Mouse (Mus musculus) C2C12 (cell line): ENCODE data around the gene Copg1. TPM values are rescaled to one million over a fixed set of nuclear protein-coding genes. Genes with fewer than 3 reads are reported as not detected.
A peak's percentile ranks its signal among the peaks of the same experiment; 100 is the strongest.

Experiments used
- H3K27me3 ChIP-seq: one replicate; pipeline ENCODE4 v1.6.1; 2011; ENCODE audit not compliant: control insufficient read depth, insufficient read depth, insufficient read length
- H3K36me3 ChIP-seq: one replicate; pipeline ENCODE4 v1.6.1; 2011; ENCODE audit not compliant: control insufficient read depth, insufficient read depth
- H3K4me3 ChIP-seq: one replicate; pipeline ENCODE4 v1.5.1; 2011; ENCODE audit warnings: mild to moderate bottlenecking, control low read depth; ENCODE audit not compliant: poor library complexity, insufficient read depth, severe bottlenecking
- H3K79me2 ChIP-seq: one replicate; pipeline ENCODE4 v1.6.1; 2011; ENCODE audit not compliant: control insufficient read depth, insufficient read depth
- H3K79me3 ChIP-seq: one replicate; pipeline ENCODE4 v1.6.1; 2011; ENCODE audit warnings: low read depth, control low read depth
- H3ac ChIP-seq: one replicate; pipeline ENCODE3; 2011; ENCODE audit warnings: low read depth; ENCODE audit not compliant: control insufficient read depth, insufficient read length
- CEBPB ChIP-seq: IDR thresholded peaks from one replicate; pipeline ENCODE4 v1.6.1; 2011; ENCODE audit warnings: low read depth, mild to moderate bottlenecking, control low read depth, moderate library complexity
- CTCF ChIP-seq: IDR thresholded peaks from one replicate; pipeline ENCODE4 v1.5.1; 2011; ENCODE audit not compliant: control insufficient read depth, insufficient read depth, insufficient read length
- FOSL1 ChIP-seq: IDR thresholded peaks from one replicate; pipeline ENCODE4 v1.8.0; 2011; ENCODE audit warnings: mild to moderate bottlenecking, low read length; ENCODE audit not compliant: poor library complexity, insufficient read depth, severe bottlenecking
- MAX ChIP-seq: IDR thresholded peaks from one replicate; pipeline ENCODE4 v1.6.1; 2011; ENCODE audit warnings: mild to moderate bottlenecking, control low read depth
- MYOD1 ChIP-seq: IDR thresholded peaks from one replicate; pipeline ENCODE4 v1.6.1; 2011; ENCODE audit warnings: low read depth; ENCODE audit not compliant: control insufficient read depth, insufficient read length
- MYOG ChIP-seq: IDR thresholded peaks from one replicate; pipeline ENCODE4 v1.6.1; 2011; ENCODE audit not compliant: control insufficient read depth, insufficient read length; ENCODE audit errors: extremely low read depth
- USF1 ChIP-seq: IDR thresholded peaks from one replicate; pipeline ENCODE4 v1.6.1; 2011; ENCODE audit warnings: low read depth, mild to moderate bottlenecking, control low read depth, moderate library complexity
- polyA plus RNA-seq: library from polyadenylated mRNA; unstranded; fragments of >200 nt; fragmentation: generic; extraction: Trizol; gene quantifications from one replicate; pipeline ENCODE4 v1.2.1, GENCODE M21; 2012; ENCODE audit warnings: missing spikeins

Copg1 gene
- polyA plus RNA-seq, 1 experiment: 115 TPM

DNA sequence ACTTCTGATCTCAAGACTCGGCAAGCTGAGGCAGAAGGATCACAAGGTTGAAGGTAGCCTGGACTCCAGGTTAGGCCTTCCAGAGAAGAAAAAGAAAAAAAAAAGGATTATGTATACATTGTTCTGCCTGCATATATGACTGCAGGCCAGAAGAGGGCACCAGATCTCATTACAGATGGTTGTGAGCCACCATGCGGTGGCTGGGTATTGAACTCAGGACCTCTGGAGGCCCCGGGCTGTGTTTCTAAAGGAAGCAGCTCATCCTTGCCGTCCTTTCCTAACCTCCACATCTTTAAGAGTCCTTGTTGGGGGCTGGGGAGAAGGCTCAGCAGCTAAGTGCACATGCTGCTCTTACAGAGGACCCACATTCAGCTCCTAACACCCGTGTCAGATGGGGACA lies 19.0 kb downstream of the Copg1 start:
- peaks cover 91% of the 10 kb centered on the region for H3K36me3 ChIP-seq

DNA sequence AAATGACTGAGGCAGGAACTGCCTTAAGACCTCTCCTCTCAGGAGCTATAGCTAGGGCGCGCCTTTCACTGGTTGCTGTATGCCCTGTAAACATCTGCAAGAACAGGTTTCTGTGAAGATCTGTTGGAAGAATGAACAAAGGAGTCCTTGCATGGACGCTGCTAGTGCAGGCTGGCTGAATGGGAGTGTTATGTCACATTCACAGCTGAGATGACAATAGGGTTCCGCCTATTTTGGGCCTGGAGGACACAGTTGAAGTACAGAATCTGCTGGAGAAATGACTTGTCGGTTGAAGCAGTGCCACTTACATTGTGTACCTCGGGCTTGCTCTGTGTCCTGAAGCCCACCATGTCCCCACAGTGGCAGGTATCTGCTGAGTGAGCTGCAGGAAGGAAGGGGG lies 21.6 kb downstream of the Copg1 start:
- Histone ChIP-seq H3K79me2 (no peaks in the 10 kb centered on the region), H3K36me3 (peaks cover 87% of the 10 kb centered on the region)

More for the DNA sequence above, 19.0 kb downstream of the Copg1 start:
- no peaks in the 10 kb centered on the region for H3K27me3 ChIP-seq
- no peak for TF ChIP-seq USF1
- no peak for TF ChIP-seq MAX
- TF ChIP-seq FOSL1: no peak
- TF ChIP-seq CEBPB: no peak
- TF ChIP-seq CTCF: no peak
- TF ChIP-seq MYOD1: no peak
- TF ChIP-seq MYOG: no peak
- H3K79me3 ChIP-seq: no peaks in the 10 kb centered on the region
- H3ac ChIP-seq: no peak overlapping the region
- H3K79me2 ChIP-seq: no peaks in the 10 kb centered on the region
- H3K4me3 ChIP-seq: no peak overlapping the region

DNA sequence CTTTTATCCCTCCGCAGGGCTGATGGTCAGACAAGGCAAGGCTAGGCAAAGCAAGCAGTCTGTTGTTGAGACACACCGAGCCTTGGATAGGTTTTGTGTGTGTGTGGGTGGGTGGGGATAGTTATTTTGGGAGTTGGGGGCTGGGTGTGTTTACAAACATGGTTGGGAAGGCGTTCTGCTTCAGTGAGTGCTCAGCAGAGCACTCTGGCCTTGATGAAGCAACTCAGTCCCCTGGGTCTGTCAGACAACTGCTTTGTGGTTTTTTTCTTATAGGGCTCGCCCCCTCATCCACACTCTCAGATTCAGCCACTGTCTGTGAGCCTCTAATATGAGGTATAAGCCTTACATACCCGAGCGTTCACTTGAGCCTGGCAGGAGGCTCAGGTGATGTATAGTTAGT lies 23.9 kb downstream of the Copg1 start:
- Histone ChIP-seq H3K36me3 (peaks cover 70% of the 10 kb centered on the region), H3K79me2 (peaks cover 18% of the 10 kb centered on the region)
- TF ChIP-seq CEBPB (peak; percentile 14), USF1 (no peak)

More for the DNA sequence above, 21.6 kb downstream of the Copg1 start:
- no peak for TF ChIP-seq MAX
- TF ChIP-seq MYOG: no peak
- no peak for TF ChIP-seq USF1
- no peak for TF ChIP-seq CEBPB
- TF ChIP-seq MYOD1: no peak
- no peak overlapping the region for H3ac ChIP-seq
- H3K27me3 ChIP-seq: no peaks in the 10 kb centered on the region
- no peaks in the 10 kb centered on the region for H3K79me3 ChIP-seq
- H3K4me3 ChIP-seq: no peak overlapping the region

DNA sequence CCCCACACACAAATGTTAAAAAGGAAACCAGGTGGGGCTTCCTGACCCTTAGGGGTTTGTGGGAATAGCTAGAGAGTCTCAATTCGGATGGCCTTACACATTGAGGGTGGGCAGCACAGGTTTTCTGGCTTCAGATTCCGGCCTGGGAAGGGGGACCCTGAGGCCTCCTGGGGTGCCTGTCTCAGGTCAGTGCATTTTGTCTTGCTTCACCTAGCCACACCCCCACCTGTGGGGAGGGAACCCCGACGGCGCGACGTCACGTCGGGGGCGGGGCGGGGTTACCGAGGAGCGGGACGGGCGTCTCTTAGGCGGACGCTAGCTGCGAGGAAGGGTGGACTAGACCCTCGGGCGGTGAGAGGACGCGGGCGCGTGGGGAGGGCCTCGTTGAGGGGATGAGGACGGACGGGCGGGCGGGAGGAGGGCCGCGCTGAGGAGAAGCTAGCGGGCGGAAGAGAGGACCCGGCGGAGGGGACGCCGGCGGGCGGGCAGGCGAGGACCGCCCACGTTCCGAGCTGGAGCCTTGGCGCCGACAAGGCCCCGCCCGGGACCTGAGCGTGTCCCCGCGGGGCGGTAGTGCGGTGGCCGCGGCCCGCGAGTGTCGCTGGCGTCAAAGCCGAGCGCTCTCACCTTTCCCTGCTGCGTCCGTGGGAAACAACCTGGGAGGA lies 26.2 kb downstream of the Copg1 start, which contains the start of gene Hmces:
Hmces (plus strand) TSS at position 275 of the 665 bp plus-strand sequence.
- Histone ChIP-seq H3K27me3 (no peaks in the 10 kb centered on the region), H3ac (peak within 1 kb of the TSS; percentile 68), H3K79me2 (peaks cover 20% of the 10 kb centered on the region), H3K36me3 (peaks cover 71% of the 10 kb centered on the region), H3K79me3 (peaks cover 3% of the 10 kb centered on the region), H3K4me3 (peak within 1 kb of the TSS; percentile 60)
- TF ChIP-seq MAX (no peak), CEBPB (no peak), MYOG (no peak), FOSL1 (no peak), MYOD1 (no peak), CTCF (no peak), USF1 (no peak)

More for the DNA sequence above, 23.9 kb downstream of the Copg1 start:
- Histone ChIP-seq H3K27me3 (no peaks in the 10 kb centered on the region), H3K4me3 (no peak overlapping the region), H3K79me3 (peaks cover 3% of the 10 kb centered on the region), H3ac (no peak overlapping the region)

DNA sequence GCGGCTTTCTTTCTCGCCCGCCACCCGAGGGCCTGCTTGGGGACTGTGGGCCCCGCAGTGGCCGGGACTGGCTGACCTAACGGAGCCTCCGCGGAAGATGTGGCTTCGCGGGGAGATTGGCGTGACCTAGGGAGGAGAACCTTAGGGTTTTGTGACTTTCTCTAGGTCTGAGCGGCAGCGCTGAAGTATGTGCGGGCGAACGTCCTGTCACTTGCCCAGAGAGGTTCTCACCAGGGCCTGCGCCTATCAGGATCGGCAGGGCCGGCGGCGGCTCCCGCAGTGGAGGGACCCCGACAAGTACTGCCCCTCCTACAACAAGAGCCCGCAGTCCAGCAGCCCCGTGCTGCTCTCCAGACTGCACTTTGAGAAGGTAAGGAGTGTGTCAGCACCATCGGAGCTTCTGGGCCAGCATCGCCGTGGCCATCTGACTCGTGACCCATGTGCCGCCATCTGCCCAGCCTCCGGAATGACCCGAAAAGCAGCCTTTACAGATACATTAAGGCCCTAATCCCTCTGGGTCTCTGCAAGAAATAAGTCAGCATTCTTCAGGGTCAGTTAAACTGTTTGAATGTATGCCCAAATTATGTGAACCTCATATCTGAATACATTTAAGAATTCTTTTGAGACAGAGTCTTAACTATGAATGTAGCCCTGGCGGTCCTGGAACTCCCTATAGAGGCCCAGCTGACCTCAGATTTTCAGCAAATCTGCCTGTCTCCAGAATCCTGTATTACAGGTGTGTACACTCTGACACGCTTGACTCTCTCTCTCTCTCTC lies 26.9 kb downstream of the Copg1 start:
- peaks cover 3% of the 10 kb centered on the region for H3K79me3 ChIP-seq
- H3K27me3 ChIP-seq: no peaks in the 10 kb centered on the region
- peaks cover 71% of the 10 kb centered on the region for H3K36me3 ChIP-seq
- peaks cover 20% of the 10 kb centered on the region for H3K79me2 ChIP-seq
- H3K4me3 ChIP-seq: peak overlapping the region; percentile 60
- no peak for TF ChIP-seq CTCF
- no peak for TF ChIP-seq USF1
- no peak for TF ChIP-seq MYOD1
- no peak for TF ChIP-seq CEBPB
- TF ChIP-seq MAX: no peak
- TF ChIP-seq MYOG: no peak
- TF ChIP-seq FOSL1: no peak
- H3ac ChIP-seq: peak overlapping the region; percentile 68

DNA sequence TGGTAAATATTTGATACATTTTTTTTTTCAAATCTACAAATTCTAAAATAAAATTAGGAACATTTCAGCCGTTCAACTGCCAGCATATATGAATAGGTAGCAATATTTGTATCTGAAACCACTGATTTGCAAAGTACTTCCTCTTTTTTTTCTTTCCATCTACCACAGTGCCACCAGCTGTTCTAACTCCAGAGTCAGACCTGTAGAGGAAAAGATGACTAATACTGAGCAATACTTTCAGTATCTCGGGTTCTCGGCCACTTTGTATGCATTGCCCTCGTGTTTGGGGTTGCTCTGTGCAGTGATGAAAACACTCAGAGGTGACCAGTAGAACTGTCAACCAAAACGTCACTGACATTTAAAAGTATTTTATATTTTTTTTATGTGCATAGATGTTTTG lies 28.3 kb downstream of the Copg1 start:
- TF ChIP-seq MAX (peak; percentile 78), MYOG (no peak), USF1 (no peak), MYOD1 (peak; percentile 53), CTCF (no peak), FOSL1 (no peak)
- H3K36me3 ChIP-seq: peaks cover 63% of the 10 kb centered on the region
- peaks cover 3% of the 10 kb centered on the region for H3K79me3 ChIP-seq
- peaks cover 20% of the 10 kb centered on the region for H3K79me2 ChIP-seq
- no peaks in the 10 kb centered on the region for H3K27me3 ChIP-seq
- no peak overlapping the region for H3ac ChIP-seq
- H3K4me3 ChIP-seq: no peak overlapping the region
